Mouse (Mus musculus) c-Kit-negative CD71-positive TER-119-positive erythroid progenitor cells, embryonic 14.5 days (primary cell): ENCODE data around the gene Gm20738.
"Not testable (repeated sequence)": the region's sequence is repeated elsewhere in the genome, so short reads cannot be mapped to it uniquely, and the experiment has no call there.

Source experiments
- DNase-seq: peaks from one replicate; pipeline ENCODE4 v3.0.0-alpha.2; 2013; ENCODE audit warnings: low read depth, low spot score

Gene Gm20738

DNA sequence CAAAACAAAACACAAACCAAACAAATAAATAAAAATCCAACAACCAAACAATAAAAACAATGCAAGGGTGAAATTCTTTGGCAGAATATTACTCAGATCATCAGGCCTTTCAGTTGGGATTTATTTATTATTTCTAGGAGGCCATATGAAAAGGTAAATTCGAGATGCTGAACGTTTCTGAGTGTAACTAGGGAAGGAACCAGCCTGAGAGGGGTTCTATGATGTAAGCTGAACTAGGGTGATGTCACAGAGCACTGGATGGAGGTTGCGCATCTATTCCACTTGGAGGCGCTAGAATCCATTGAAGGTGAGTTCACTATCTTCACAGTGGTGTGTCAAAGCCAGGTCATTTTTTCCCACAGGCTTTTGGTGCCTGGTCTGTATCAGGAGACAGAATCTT, at the start of gene Gm20738:
Gene Gm20738, plus strand, starts transcription at position 301 of the 400 bp plus-strand sequence.
- not testable (repeated sequence) for DNase-seq
